Mouse (Mus musculus) spleen, postnatal 4 days (tissue): ENCODE measurements at regions not wholly inside any gene's neighbourhood (a gene's known extent, or its start where the extent isn't known, plus 50 kb on each side); places are given as distances from the start of the nearest gene placed in this dataset.
"Not testable (repeated sequence)": the region's sequence is repeated elsewhere in the genome, so short reads cannot be mapped to it uniquely, and the experiment has no call there.

Experiments
- DNase-seq, 2 experiments: peaks; one replicate each; pipeline ENCODE4 v3.0.0; 2022; ENCODE audit warnings: low spot score in 2 of 2

GRCm38 (mm10) chr6:7120136-7120535 is 164.3 kb downstream of the Sdhaf3 start:
- DNase-seq = peak in 1 of 2 experiments; percentile 15

GRCm38 (mm10) chr6:7133042-7133441 is 177.2 kb downstream of the Sdhaf3 start:
- no peak for DNase-seq

GRCm38 (mm10) chr6:7134062-7134461 is 178.3 kb downstream of the Sdhaf3 start:
- no peak for DNase-seq

- DNase-seq = no peak
These were observed 179.1 kb downstream of the Sdhaf3 start for GRCm38 (mm10) chr6:7134888-7135287.

- no peak for DNase-seq
These were observed 225.9 kb downstream of the Sdhaf3 start for GRCm38 (mm10) chr6:7181711-7182110.

- no peak for DNase-seq
These were observed 243.3 kb downstream of the Sdhaf3 start for GRCm38 (mm10) chr6:7199046-7199599.

GRCm38 (mm10) chr6:7215880-7216279 is 260.1 kb downstream of the Sdhaf3 start:
- DNase-seq = no peak

GRCm38 (mm10) chr6:7252286-7252685 is 296.5 kb downstream of the Sdhaf3 start:
- DNase-seq = no peak

GRCm38 (mm10) chr6:7277431-7277830 is 277.2 kb upstream of the Tac1 start:
- no peak for DNase-seq

- no peak for DNase-seq
These were observed 247.7 kb upstream of the Tac1 start for GRCm38 (mm10) chr6:7306956-7307355.

GRCm38 (mm10) chr6:7313496-7313895 is 241.2 kb upstream of the Tac1 start:
- no peak for DNase-seq

GRCm38 (mm10) chr6:7326974-7327373 is 227.7 kb upstream of the Tac1 start:
- no peak for DNase-seq

GRCm38 (mm10) chr6:7356634-7357033 is 198.0 kb upstream of the Tac1 start:
- DNase-seq = no peak

- DNase-seq = no peak
These were observed 187.5 kb upstream of the Tac1 start for GRCm38 (mm10) chr6:7367166-7367565.

GRCm38 (mm10) chr6:7374629-7375028 is 180.1 kb upstream of the Tac1 start:
- no peak for DNase-seq

- no peak for DNase-seq
These were observed 178.8 kb upstream of the Tac1 start for GRCm38 (mm10) chr6:7375851-7376250.

- DNase-seq = no peak
These were observed 176.0 kb upstream of the Tac1 start for GRCm38 (mm10) chr6:7378651-7379050.

GRCm38 (mm10) chr6:7424731-7425130 is 129.9 kb upstream of the Tac1 start:
- DNase-seq = no peak

- no peak for DNase-seq
These were observed 113.0 kb upstream of the Tac1 start for GRCm38 (mm10) chr6:7441725-7442124.

- not testable (repeated sequence) for DNase-seq
These were observed 112.4 kb upstream of the Tac1 start for GRCm38 (mm10) chr6:7442286-7442685.

GRCm38 (mm10) chr6:7455881-7456280 is 98.8 kb upstream of the Tac1 start:
- no peak for DNase-seq

- no peak for DNase-seq
These were observed 90.8 kb upstream of the Tac1 start for GRCm38 (mm10) chr6:7463896-7464295.

- DNase-seq = no peak
These were observed 90.3 kb upstream of the Tac1 start for GRCm38 (mm10) chr6:7464346-7464745.

GRCm38 (mm10) chr6:7472366-7473026 is 82.2 kb upstream of the Tac1 start:
- no peak for DNase-seq
